Mouse (Mus musculus) hindbrain, embryonic 14.5 days (tissue): ENCODE data around the gene Ubl3. TPM values are rescaled to one million over a fixed set of nuclear protein-coding genes. Genes with fewer than 3 reads are reported as not detected.

ENCODE experiments used
- ATAC-seq: fragments of 200-750 bp; cut with Nextera tagmentation; 2 replicates; pipeline ENCODE4 v1.8.0; 2017; ENCODE audit warnings: moderate number of reproducible peaks, mild to moderate bottlenecking, moderate TSS enrichment, moderate library complexity; ENCODE audit not compliant: low FRiP score
- DNase-seq: peaks from one replicate; pipeline ENCODE4 v3.0.0-alpha.2; 2015; ENCODE audit warnings: low spot score
- H3K27ac ChIP-seq: fragments of 300-500 bp; sonication (generic); 2 replicates; pipeline ENCODE4 v1.5.1; 2014; ENCODE audit warnings: mild to moderate bottlenecking, moderate library complexity
- H3K27me3 ChIP-seq: fragments of 300-500 bp; sonication (generic); 2 replicates; pipeline ENCODE4 v1.6.1; 2014; ENCODE audit warnings: mild to moderate bottlenecking, low read length, mixed read lengths; ENCODE audit not compliant: control insufficient read depth, insufficient read depth
- H3K36me3 ChIP-seq: fragments of 300-500 bp; sonication (generic); replicated peaks from 2 replicates; pipeline ENCODE4 v1.6.1; 2014; ENCODE audit not compliant: control insufficient read depth, insufficient read depth
- H3K4me1 ChIP-seq: fragments of 300-500 bp; sonication (generic); replicated peaks from 2 replicates; pipeline ENCODE4 v1.6.1; 2014; ENCODE audit warnings: antibody characterized with exemption, low read length, mixed read lengths; ENCODE audit not compliant: control insufficient read depth, insufficient read depth
- H3K4me2 ChIP-seq: fragments of 300-500 bp; sonication (generic); replicated peaks from 2 replicates; pipeline ENCODE4 v1.6.1; 2014; ENCODE audit warnings: mild to moderate bottlenecking, moderate library complexity
- H3K4me3 ChIP-seq: fragments of 300-500 bp; sonication (generic); replicated peaks from 2 replicates; pipeline ENCODE4 v1.5.1; 2014; ENCODE audit warnings: mild to moderate bottlenecking, low read length
- H3K9ac ChIP-seq: fragments of 300-500 bp; sonication (generic); 2 replicates; pipeline ENCODE4 v1.6.1; 2014
- H3K9me3 ChIP-seq: fragments of 300-500 bp; sonication (generic); 2 replicates; pipeline ENCODE4 v1.6.1; 2016; ENCODE audit warnings: low read length; ENCODE audit not compliant: control insufficient read depth
- WGBS: fragments of 180-500 bp; shearing (Covaris S2); extraction: QIAGEN DNeasy Blood & Tissue Kit; methylation state at CpG from one replicate; pipeline ENCODE4 v1.1.7; 2014; 5-methylcytosine and 5-hydroxymethylcytosine counted together
- polyA plus RNA-seq: library from polyadenylated mRNA; unstranded; fragments of >200 nt; fragmentation: Nextera tagmentation; extraction: Ambion mirVana; gene quantifications from 2 replicates; pipeline ENCODE4 v1.2.1, GENCODE M21; 2014

The Ubl3 gene
- polyA plus RNA-seq, 1 experiment from 2014 or later, result 102 TPM

- Histone ChIP-seq H3K4me1 (no peaks in the 10 kb centered on the region), H3K36me3 (peaks cover 14% of the 10 kb centered on the region), H3K9me3 (0 out of 2 replicates have a peak, but pooled peaks cover 7% of the 10 kb centered on the region), H3K4me3 (no peak overlapping the region), H3K27ac (no peak overlapping the region), H3K27me3 (no peaks in the 10 kb centered on the region), H3K4me2 (no peak overlapping the region), H3K9ac (no peak overlapping the region)
- DNase-seq (no peak), ATAC-seq (no peak)
- 92% methylated on average over 6 of the region's 6 CpGs for WGBS
These were observed 51.2 kb downstream of the Ubl3 start for GRCm38 (mm10) chr5:148501228-148501957.

GRCm38 (mm10) chr5:148500516-148500915 lies 52.1 kb downstream of the Ubl3 start:
- H3K4me3 ChIP-seq, result no peak overlapping the region
- no peak overlapping the region for H3K27ac ChIP-seq
- no peak overlapping the region for H3K9ac ChIP-seq
- H3K36me3 ChIP-seq, result peaks cover 5% of the 10 kb centered on the region
- H3K4me2 ChIP-seq, result no peak overlapping the region
- ATAC-seq, result no peak
- 93% methylated on average over 8 of the region's 8 CpGs for WGBS
- H3K9me3 ChIP-seq, result 0 out of 2 replicates have a peak, but pooled peaks cover 7% of the 10 kb centered on the region
- DNase-seq, result no peak
- H3K27me3 ChIP-seq, result no peaks in the 10 kb centered on the region
- H3K4me1 ChIP-seq, result no peaks in the 10 kb centered on the region

- no peak for DNase-seq
- ATAC-seq, result no peak
- no peak overlapping the region for H3K27ac ChIP-seq
These were observed 53.0 kb downstream of the Ubl3 start for GRCm38 (mm10) chr5:148499616-148500015.

DNA sequence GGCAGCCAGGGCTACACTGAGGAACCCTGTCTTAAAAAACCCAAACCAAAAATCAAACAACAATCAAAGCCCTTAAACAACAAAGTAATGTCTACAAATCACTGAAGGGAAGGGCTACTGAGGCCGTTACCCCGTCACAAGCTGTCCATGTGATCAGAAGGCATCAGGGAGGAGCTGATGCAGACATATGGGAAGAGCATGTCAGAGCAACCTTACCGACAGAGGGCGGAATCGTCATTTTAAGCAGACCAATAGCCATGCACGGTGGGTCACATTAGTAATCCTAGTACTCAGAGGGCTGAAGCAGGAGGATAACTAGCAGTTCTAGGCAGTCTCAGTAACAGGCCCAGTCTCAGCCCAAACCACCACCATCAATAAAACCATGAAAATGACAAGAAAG lies 56.6 kb downstream of the Ubl3 start:
- H3K27ac ChIP-seq, result no peak overlapping the region
- no peak overlapping the region for H3K4me3 ChIP-seq
- ATAC-seq, result no peak
- no peaks in the 10 kb centered on the region for H3K4me1 ChIP-seq
- 0 out of 2 replicates have a peak, but pooled peaks cover 7% of the 10 kb centered on the region for H3K9me3 ChIP-seq
- no peak overlapping the region for H3K4me2 ChIP-seq
- no peaks in the 10 kb centered on the region for H3K27me3 ChIP-seq
- no peak for DNase-seq
- no peak overlapping the region for H3K9ac ChIP-seq
- 88% methylated on average over 6 of the region's 6 CpGs for WGBS
- no peaks in the 10 kb centered on the region for H3K36me3 ChIP-seq

More at GRCm38 (mm10) chr5:148499616-148500015, 53.0 kb downstream of the Ubl3 start:
- 80% methylated on average over 5 of the region's 5 CpGs for WGBS
- H3K4me3 ChIP-seq, result no peak overlapping the region
- H3K36me3 ChIP-seq, result no peaks in the 10 kb centered on the region
- no peak overlapping the region for H3K9ac ChIP-seq
- H3K4me2 ChIP-seq, result no peak overlapping the region
- H3K9me3 ChIP-seq, result 0 out of 2 replicates have a peak, but pooled peaks cover 7% of the 10 kb centered on the region
- H3K27me3 ChIP-seq, result no peaks in the 10 kb centered on the region
- H3K4me1 ChIP-seq, result no peaks in the 10 kb centered on the region

DNA sequence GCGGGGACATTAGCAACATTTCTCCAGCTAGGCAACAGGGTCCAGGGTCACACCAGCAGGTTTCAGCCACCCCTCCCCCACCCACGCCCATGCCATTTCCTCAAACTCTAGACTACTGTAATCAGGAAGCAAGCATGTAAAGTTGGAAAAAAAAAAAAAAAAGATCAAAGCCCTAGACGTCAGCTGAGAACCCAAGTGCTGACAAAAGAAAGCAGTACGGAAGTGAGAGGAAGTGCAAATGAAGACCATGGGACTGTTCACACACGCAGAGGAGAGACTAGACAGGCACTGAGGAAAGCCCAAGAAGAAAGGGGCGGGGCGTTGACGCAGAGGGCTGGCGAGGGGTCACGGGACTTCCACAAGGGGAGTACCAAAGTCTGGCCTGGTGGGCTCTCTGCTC lies 57.4 kb downstream of the Ubl3 start:
- WGBS, result 64% methylated on average over 10 of the region's 10 CpGs
- H3K27me3 ChIP-seq, result no peaks in the 10 kb centered on the region
- ATAC-seq, result no peak
- H3K36me3 ChIP-seq, result no peaks in the 10 kb centered on the region
- peaks cover 2% of the 10 kb centered on the region; the same call in 1 of the 2 replicates for H3K4me1 ChIP-seq
- H3K9me3 ChIP-seq, result 0 out of 2 replicates have a peak, but pooled peaks cover 7% of the 10 kb centered on the region
- DNase-seq, result no peak
- H3K27ac ChIP-seq, result no peak overlapping the region
- H3K9ac ChIP-seq, result no peak overlapping the region
- H3K4me2 ChIP-seq, result no peak overlapping the region
- no peak overlapping the region for H3K4me3 ChIP-seq

GRCm38 (mm10) chr5:148494249-148494648 lies 58.3 kb downstream of the Ubl3 start:
- no peaks in the 10 kb centered on the region for H3K36me3 ChIP-seq
- no peaks in the 10 kb centered on the region for H3K27me3 ChIP-seq
- WGBS, result 89% methylated on average over 5 of the region's 5 CpGs
- H3K27ac ChIP-seq, result no peak overlapping the region
- H3K4me1 ChIP-seq, result peaks cover 6% of the 10 kb centered on the region; the same call in 1 of the 2 replicates
- ATAC-seq (no peak), DNase-seq (no peak)
- H3K4me2 ChIP-seq, result no peak overlapping the region
- H3K9ac ChIP-seq, result no peak overlapping the region
- no peak overlapping the region for H3K4me3 ChIP-seq
- 0 out of 2 replicates have a peak, but pooled peaks cover 7% of the 10 kb centered on the region for H3K9me3 ChIP-seq

GRCm38 (mm10) chr5:148493025-148493424 lies 59.6 kb downstream of the Ubl3 start:
- Histone ChIP-seq H3K36me3 (no peaks in the 10 kb centered on the region), H3K4me2 (no peak overlapping the region), H3K9me3 (0 out of 2 replicates have a peak, but pooled peaks cover 5% of the 10 kb centered on the region), H3K4me3 (no peak overlapping the region), H3K9ac (no peak overlapping the region), H3K4me1 (peaks cover 12% of the 10 kb centered on the region; the same call in 1 of the 2 replicates), H3K27ac (no peak overlapping the region), H3K27me3 (no peaks in the 10 kb centered on the region)
- ATAC-seq (no peak), DNase-seq (no peak)
- WGBS, result 92% methylated on average over 4 of the region's 4 CpGs

GRCm38 (mm10) chr5:148490391-148490790 lies 62.2 kb downstream of the Ubl3 start:
- no peak for DNase-seq
- H3K4me2 ChIP-seq, result 0 out of 2 replicates have a peak overlapping the region, but pooled peaks have one; percentile 28

DNA sequence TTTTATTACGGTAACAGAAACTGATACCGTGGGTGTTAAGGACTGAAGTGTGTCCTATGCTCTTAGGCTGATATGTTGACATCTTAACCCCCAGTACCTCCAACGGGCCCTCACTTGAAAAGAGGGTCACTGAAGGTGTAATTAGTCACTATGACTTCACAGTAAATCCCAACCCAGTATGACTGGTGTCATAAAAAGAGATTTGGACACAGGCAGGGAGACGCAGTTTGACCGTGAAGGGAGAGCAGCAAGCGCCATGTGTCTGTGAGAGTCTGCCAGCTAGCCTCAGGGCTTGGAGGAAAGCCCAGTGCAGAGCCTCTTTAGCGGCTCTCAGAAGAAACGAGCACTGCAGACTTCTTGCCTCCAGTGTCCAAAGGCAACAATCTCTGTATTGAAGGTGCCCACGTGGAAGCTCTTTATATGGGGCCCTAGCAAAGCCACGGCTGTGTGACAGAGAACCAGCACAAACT lies 62.8 kb downstream of the Ubl3 start:
- peak overlapping the region; percentile 28; the same call in 1 of the 2 replicates for H3K4me2 ChIP-seq
- H3K36me3 ChIP-seq, result no peaks in the 10 kb centered on the region
- no peak overlapping the region for H3K4me3 ChIP-seq
- H3K9me3 ChIP-seq, result no peaks in the 10 kb centered on the region
- ATAC-seq, result peak; percentile 64; the same call in 1 of the 2 replicates
- 39% methylated on average over 10 of the region's 10 CpGs for WGBS
- H3K4me1 ChIP-seq, result peaks cover 12% of the 10 kb centered on the region; the same call in 1 of the 2 replicates
- no peak overlapping the region for H3K9ac ChIP-seq
- peak overlapping the region; percentile 43; the same call in 1 of the 2 replicates for H3K27ac ChIP-seq
- no peaks in the 10 kb centered on the region for H3K27me3 ChIP-seq
- DNase-seq, result peak; percentile 67

More at GRCm38 (mm10) chr5:148490391-148490790, 62.2 kb downstream of the Ubl3 start:
- H3K9ac ChIP-seq, result no peak overlapping the region
- no peak for ATAC-seq
- WGBS, result 66% methylated on average over 3 of the region's 3 CpGs
- no peaks in the 10 kb centered on the region for H3K27me3 ChIP-seq
- 0 out of 2 replicates have a peak overlapping the region, but pooled peaks have one; percentile 43 for H3K27ac ChIP-seq
- peaks cover 12% of the 10 kb centered on the region; the same call in 1 of the 2 replicates for H3K4me1 ChIP-seq
- no peaks in the 10 kb centered on the region for H3K9me3 ChIP-seq
- no peaks in the 10 kb centered on the region for H3K36me3 ChIP-seq
- H3K4me3 ChIP-seq, result no peak overlapping the region
